ENCODE assay signal across 31 mouse cellular contexts in the genomic region with DNA sequence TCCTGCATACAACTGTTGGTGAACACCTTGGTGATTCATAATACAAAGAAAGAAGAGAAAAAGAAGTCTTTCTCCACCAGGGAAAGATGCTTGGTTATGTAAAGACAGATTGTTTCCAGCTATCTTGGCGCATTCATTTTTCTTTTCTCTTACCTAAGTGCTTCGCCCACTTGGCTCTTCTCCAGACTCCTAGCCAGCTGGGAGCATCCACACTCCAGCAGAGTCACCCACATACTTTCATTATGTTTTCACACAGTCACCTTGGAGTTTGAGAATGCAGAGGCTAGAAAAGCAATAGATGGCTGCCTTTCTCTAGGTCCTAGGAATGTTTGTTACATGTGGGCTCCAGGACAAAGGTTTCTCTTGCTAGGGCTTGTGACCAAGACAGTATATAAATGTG. TPM values are rescaled to one million over a fixed set of nuclear protein-coding genes. Genes with fewer than 3 reads are reported as not detected.
A peak's percentile ranks its signal among the peaks of the same experiment; 100 is the strongest.
DNase-seq lines count a peak whose midpoint lies in the region; ATAC-seq and TF ChIP-seq lines count a peak whose summit lies in the region.
"Had no signal": no experiment of that assay in that cellular context is flagged by ENCODE, and none has a peak within 500 bp of the region (broad histone marks: within the 10 kb centered on the region; RNA-seq: fewer than 3 reads in every experiment).

No protein-coding gene starts in this region.

- intact Hi-C loops in left cerebral cortex, postnatal 10 days (cut with DNase I) = no loop called here
- intact Hi-C loops in left cerebral cortex, postnatal 36 days (cut with DNase I) = loop anchor here (5.0 kb wide), 2 partner anchors 88 to 163 kb away; partner anchors contain the start of gene 3110040N11Rik

- DNase-seq in frontal cortex, postnatal 14 days (ENCODE audit: low spot score in 2 of 2) = no peak
- peak; percentile 50 to 56 for DNase-seq in left cerebral cortex, adult 18-20 months (ENCODE audit: low spot score in 2 of 2)
- no peak for DNase-seq in left cerebral cortex, postnatal 10 days (ENCODE audit: extremely low spot score in 1 of 2, low spot score in 2 of 2)
- DNase-seq in 3T3-L1 (ENCODE audit: low read depth, low spot score) = peak; percentile 14
- DNase-seq in left cerebral cortex, postnatal 36 days (ENCODE audit: low spot score in 2 of 2) = peak; percentile 25 to 43
- no peak for DNase-seq in kidney, adult 2 months
- DNase-seq: adrenal gland, postnatal 14 days; cerebellum, adult 11-12 months; cerebellum, adult 9-11 months; embryo, embryonic 11 days; heart, adult 2 months; heart, postnatal 14 days; kidney, adult 18-20 months; kidney, postnatal 36 days; thymus, postnatal 14 days had no signal

- 71% methylated on average over 2 of the region's 2 CpGs for WGBS in kidney, adult 2 months

- no peaks in the 10 kb centered on the region for H3K4me1 ChIP-seq in kidney, adult 2 months (ENCODE audit: control insufficient read depth, insufficient read depth, low read length)
- H3K4me1 ChIP-seq: embryonic facial prominence, embryonic 12.5 days; heart, embryonic 13.5 days; hindbrain, embryonic 10.5 days; hindbrain, embryonic 15.5 days; limb, embryonic 12.5 days; liver, embryonic 15.5 days; lung, embryonic 15.5 days; neural tube, embryonic 12.5 days had no signal

- H3K4me3 ChIP-seq in kidney, adult 2 months (ENCODE audit: insufficient read depth, low read depth, low read length) = no peak overlapping the region
- H3K4me3 ChIP-seq: embryonic facial prominence, embryonic 12.5 days; heart, adult 2 months; heart, embryonic 13.5 days; hindbrain, embryonic 10.5 days; hindbrain, embryonic 15.5 days; limb, embryonic 12.5 days; liver, embryonic 15.5 days; lung, embryonic 15.5 days; neural tube, embryonic 12.5 days had no signal

- TF ChIP-seq POLR2A in kidney, adult 2 months (IDR thresholded peaks at IDR 0.05; ENCODE audit: low read depth, low read length) = no peak

- ATAC-seq in frontal cortex, adult (ENCODE audit: low TSS enrichment) = peak; percentile 89
- ATAC-seq: forebrain, embryonic 14.5 days; midbrain, embryonic 16.5 days; Patski had no signal

- H3K27me3 ChIP-seq in kidney, adult 2 months (replicated peaks; ENCODE audit: control insufficient read depth, insufficient read depth, low read length) = no peaks in the 10 kb centered on the region
- H3K27me3 ChIP-seq: hindbrain, embryonic 15.5 days; limb, embryonic 12.5 days; lung, embryonic 15.5 days; neural tube, embryonic 12.5 days; Patski had no signal

- H3K36me3 ChIP-seq in kidney, adult 2 months (ENCODE audit: control insufficient read depth, insufficient read depth, low read length) = no peaks in the 10 kb centered on the region
- H3K36me3 ChIP-seq: embryonic facial prominence, embryonic 12.5 days; G1E; heart, embryonic 13.5 days; hindbrain, embryonic 10.5 days; hindbrain, embryonic 15.5 days; limb, embryonic 12.5 days; liver, embryonic 15.5 days; lung, embryonic 15.5 days; neural tube, embryonic 12.5 days had no signal

- no peak overlapping the region for H3K27ac ChIP-seq in kidney, adult 2 months (ENCODE audit: insufficient read depth, low read depth, low read length)
- H3K27ac ChIP-seq: embryonic facial prominence, embryonic 12.5 days; heart, adult 2 months; heart, embryonic 13.5 days; hindbrain, embryonic 10.5 days; hindbrain, embryonic 15.5 days; limb, embryonic 12.5 days; liver, embryonic 15.5 days; lung, embryonic 15.5 days; neural tube, embryonic 12.5 days had no signal

- TF ChIP-seq CTCF in kidney, adult 2 months (conservative IDR thresholded peaks at IDR 0.05; ENCODE audit: insufficient read depth, insufficient read length, low read depth, low read length) = no peak

RNA-seq across cellular contexts. Expression of gene Hdgfl3, which starts 16.2 kb away (rescaled TPM):
- 10 to 100 TPM; 79.9 to 83.2 TPM for total RNA-seq in left cerebral cortex, adult 18-20 months (2021)
- 10 to 100 TPM; 85.7 to 89.1 TPM for total RNA-seq in left cerebral cortex, postnatal 10 days (2021)
- 10 to 100 TPM; 76.0 to 76.9 TPM for total RNA-seq in left cerebral cortex, postnatal 36 days (2021)
- 1.5 TPM in 2 replicates for polyA plus RNA-seq in kidney, adult 2 months (2012; rRNA removed)
- polyA plus RNA-seq: G1E had no signal

RNA-seq across cellular contexts. Expression of gene Bnc1, which starts 41.6 kb away (rescaled TPM):
- total RNA-seq in left cerebral cortex, adult 18-20 months (2021) = not detected
- total RNA-seq in left cerebral cortex, postnatal 10 days (2021) = not detected
- total RNA-seq in left cerebral cortex, postnatal 36 days (2021) = not detected
- 0.05 and 0.11 TPM in 2 replicates for polyA plus RNA-seq in kidney, adult 2 months (2012; rRNA removed)
- total RNA-seq: gastrocnemius, adult 8-10 months; left cerebral cortex, adult 8-10 months; megakaryocyte, adult 5-6 weeks had no signal
- polyA plus RNA-seq: G1E had no signal

Comparison
In these comparisons a context has a peak if more than half of its experiments do, and no peak if none do; other contexts are left out.
1. DNase-seq: peak in left cerebral cortex, adult 18-20 months (2 of 2), 3T3-L1 (single experiment) and left cerebral cortex, postnatal 36 days (2 of 2); none in frontal cortex, postnatal 14 days (0 of 2), left cerebral cortex, postnatal 10 days (0 of 2) and kidney, adult 2 months (single experiment).